Mouse (Mus musculus): ENCODE data around the gene Arhgef28.

The Arhgef28 gene

DNA sequence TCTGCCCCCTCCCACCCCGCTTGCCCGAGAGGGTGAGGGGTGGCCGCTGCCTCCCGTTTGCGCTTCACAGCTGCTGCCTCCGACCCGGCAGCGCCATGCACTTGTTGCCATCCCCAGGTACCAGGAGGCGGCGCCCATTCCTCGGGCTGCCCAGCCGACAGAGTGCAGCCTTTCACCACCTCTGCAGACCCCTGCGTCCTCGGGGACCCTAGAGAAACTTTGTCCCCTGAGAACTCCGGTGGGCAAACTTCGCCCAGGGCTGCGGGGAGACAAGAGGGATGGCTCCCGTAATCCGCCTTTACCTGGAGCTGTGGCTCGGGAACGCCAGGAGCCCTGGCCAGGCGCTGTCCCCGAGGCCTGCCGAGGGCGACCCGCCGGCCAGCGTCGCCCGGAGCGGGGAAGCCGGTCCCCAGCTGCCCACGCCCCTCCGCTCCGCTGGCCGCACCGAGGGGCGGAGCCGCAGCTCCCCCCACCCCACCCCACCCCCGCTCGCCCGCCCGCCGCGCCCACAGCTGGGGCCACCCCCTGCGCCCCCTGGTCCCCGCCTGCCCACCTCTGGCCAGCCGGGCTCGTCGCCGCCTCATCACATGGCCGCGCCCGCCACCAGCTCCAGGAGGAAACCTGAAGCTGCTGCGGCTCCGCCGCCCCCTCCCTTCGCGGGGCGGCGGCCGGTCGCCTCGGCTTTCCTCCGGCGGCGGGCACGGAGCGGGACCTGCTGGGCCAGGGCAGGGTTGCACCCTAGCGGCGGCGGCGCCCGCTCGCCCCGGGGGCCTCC lies at the start of gene Arhgef28:
Gene Arhgef28, minus strand, starts transcription at position 669 of the 775 bp plus-strand sequence.
- peak; percentile 42 for DNase-seq (ENCODE audit: low read depth, low spot score)

DNA sequence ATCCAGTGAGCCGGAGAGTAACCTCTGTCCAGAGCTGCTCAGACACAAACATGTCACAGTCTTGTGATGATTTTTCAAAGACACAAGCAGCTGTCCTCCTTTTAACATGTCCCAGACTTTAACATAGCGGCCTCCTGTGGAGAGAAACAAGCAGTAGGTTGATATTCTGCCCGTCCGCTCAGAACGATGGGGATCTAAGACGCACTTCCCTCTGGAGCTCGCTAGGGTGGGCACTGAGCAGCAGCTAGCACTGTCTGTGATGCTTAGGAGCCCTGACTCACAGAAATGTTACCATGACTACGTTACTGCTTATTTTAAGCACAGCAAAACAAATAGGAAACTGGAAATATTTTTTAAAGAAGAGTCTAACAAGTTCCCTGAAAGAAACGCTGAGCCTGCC lies 48.7 kb upstream of the Arhgef28 start:
- no peak for DNase-seq (ENCODE audit: low read depth, low spot score)

DNA sequence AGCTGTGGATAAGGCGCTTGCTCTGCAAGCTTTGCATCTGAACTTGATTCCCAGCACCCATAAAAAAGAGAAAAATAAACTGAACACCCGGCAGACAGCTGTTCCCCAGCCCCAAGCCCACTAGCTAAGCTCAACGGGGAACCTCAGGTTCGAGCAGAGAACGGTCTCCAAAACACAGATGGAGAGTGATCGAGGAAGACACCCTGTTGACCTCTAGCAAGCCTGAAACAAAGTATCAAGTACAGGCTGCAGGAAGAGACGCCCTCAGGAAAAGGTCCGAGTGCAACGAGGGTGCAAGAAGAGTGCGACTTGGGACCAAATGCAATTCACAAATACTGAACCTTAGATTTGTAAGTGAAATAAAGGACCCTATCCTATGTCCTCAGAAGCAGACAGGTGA lies 43.4 kb upstream of the Arhgef28 start:
- no peak for DNase-seq (ENCODE audit: low read depth, low spot score)

- no peak for DNase-seq (ENCODE audit: low read depth, low spot score)
These were observed 39.1 kb upstream of the Arhgef28 start for GRCm38 (mm10) chr13:98245386-98245785.

- no peak for DNase-seq (ENCODE audit: low read depth, low spot score)
These were observed 38.5 kb upstream of the Arhgef28 start for GRCm38 (mm10) chr13:98244571-98245350.

DNA sequence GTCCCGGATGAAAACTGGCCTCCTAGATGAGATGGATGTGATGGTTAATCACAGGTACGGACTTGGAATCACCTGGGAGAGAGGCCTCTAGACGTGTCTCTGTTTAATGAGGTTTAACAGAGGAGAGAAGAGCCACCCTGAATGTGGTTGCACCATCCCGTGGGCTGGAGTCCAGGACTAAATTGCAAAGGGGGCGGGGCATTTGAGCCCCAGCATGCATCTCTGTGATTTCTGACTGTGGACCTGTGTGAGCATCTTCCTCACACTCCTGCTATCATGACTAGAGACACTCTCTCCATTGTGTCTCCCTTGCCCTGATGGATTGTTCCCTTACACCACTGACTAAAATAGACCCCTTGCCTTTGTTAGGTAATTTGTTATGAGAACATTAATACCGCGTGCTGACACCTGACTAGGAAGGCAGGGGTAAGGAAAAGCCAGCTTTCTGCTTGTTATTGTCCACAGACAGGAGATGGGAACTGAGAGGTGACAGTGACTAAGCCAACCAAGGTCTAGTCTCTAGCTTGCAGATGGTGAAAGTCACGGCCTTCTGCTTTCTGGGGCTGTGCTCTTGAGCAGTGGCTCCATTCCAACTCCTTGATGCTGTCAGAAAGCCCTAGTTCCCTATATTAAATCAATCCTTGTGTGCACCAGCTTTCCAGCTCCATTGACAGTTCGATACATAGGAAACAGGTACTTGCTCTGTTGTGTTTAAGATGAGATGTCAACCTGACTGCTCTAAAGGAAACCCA lies 35.5 kb upstream of the Arhgef28 start:
- no peak for DNase-seq (ENCODE audit: low read depth, low spot score)

DNA sequence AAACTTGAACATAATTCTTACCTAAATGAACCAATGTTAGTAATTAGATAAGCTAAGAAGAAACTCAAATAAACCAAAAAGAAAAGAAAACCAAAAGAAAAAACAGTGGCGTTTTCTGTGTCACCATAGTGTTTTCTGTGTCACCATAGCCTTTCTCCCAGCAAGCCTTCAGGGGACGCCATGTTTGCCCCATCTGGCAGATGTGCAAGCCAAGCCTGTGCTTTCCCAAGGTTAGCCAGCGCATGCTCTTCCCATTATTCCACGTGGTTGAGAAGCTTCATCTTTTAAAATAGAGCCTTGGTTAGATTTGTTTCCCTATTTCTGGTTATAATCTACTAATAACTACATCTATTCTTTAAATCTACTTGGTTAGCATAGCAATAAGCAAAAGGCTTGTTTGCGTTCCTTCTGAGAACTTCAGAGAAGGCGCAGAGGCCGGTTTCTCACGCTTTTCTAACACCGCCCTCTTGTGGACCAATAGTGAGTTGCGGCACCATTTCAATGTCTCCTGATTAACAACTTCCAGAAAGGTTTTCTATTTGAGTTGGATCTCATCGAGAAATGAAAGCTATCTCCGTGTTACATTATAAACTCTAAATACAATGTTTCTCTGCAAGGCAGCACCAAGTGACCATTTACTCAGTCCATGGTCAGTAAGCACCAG lies 33.9 kb upstream of the Arhgef28 start:
- DNase-seq (ENCODE audit: low read depth, low spot score) = no peak

- no peak for DNase-seq (ENCODE audit: low read depth, low spot score)
These were observed 29.2 kb upstream of the Arhgef28 start for GRCm38 (mm10) chr13:98235451-98235850.

- no peak for DNase-seq (ENCODE audit: low read depth, low spot score)
These were observed 24.3 kb upstream of the Arhgef28 start for GRCm38 (mm10) chr13:98230511-98230910.

GRCm38 (mm10) chr13:98226225-98226624 lies 20.0 kb upstream of the Arhgef28 start:
- DNase-seq (ENCODE audit: low read depth, low spot score) = no peak

- no peak for DNase-seq (ENCODE audit: low read depth, low spot score)
These were observed 16.6 kb upstream of the Arhgef28 start for GRCm38 (mm10) chr13:98222848-98223247.

DNA sequence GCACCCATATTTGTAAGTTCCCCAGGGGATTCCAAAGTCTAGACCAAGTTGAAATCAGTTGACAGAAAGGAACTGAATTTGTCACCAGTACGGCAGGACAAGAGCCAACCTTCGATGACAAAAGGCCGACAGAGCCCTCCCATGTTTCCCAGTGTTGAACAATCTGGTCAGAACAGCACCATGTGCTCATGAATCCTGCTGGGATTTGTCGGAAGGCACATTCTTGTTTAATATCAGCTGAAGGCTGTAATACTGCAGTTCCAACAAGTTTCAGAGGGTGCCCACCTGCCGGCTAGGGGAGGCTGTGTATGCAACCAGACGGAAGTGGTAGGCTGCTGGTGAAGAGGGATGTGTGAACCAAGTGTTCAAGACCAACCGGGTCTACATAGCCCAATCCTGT lies 3.9 kb upstream of the Arhgef28 start:
- DNase-seq (ENCODE audit: low read depth, low spot score) = no peak

DNA sequence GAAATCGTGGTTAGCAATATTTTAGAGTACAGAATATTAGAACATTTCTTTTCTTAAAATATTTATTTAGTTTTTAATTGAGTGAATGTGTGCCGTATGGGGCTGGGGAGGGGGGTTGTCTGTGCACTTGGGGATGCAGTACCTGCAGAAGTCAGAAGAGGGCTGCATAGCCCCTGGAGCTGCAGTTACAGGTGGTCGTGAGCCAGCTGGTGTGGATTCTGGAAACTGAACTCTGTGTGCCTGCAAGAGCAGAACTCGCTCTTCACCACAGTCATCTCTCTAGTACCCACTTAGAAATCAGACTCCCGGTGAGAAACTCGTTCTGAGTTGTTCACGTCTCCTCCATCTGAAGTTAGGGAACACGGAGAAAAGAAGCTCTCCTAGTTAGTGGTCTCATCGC lies 2.6 kb upstream of the Arhgef28 start:
- no peak for DNase-seq (ENCODE audit: low read depth, low spot score)

GRCm38 (mm10) chr13:98206546-98206870 lies 269 bp upstream of the Arhgef28 start:
- no peak for DNase-seq (ENCODE audit: low read depth, low spot score)

DNA sequence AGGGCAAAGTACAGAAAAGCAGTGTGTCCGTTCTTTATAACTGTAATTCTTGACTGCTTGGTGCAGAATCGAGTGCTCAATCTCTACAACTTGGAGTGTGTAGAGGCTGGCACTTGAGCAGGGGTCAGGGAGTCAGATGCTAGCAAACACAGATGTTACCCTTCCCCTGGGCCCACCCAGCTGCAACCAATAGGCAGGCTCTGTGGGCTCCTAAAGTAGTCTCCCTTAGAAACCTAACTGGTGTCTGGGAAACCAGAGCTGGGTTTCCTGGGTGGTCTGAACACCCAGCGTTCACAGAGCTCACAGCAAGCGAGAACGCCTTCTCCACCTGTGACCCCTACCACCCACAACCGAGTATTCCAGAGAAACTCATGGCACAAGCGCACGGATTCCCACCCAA lies 1.1 kb downstream of the Arhgef28 start:
- DNase-seq (ENCODE audit: low read depth, low spot score) = no peak

- no peak for DNase-seq (ENCODE audit: low read depth, low spot score)
These were observed 1.9 kb downstream of the Arhgef28 start for GRCm38 (mm10) chr13:98204371-98204770.

GRCm38 (mm10) chr13:98201436-98201835 lies 4.8 kb downstream of the Arhgef28 start:
- DNase-seq (ENCODE audit: low read depth, low spot score) = no peak

GRCm38 (mm10) chr13:98192596-98192995 lies 13.6 kb downstream of the Arhgef28 start:
- DNase-seq (ENCODE audit: low read depth, low spot score) = no peak

- DNase-seq (ENCODE audit: low read depth, low spot score) = no peak
These were observed 17.7 kb downstream of the Arhgef28 start for GRCm38 (mm10) chr13:98188500-98188899.

GRCm38 (mm10) chr13:98187904-98188303 lies 18.3 kb downstream of the Arhgef28 start:
- DNase-seq (ENCODE audit: low read depth, low spot score) = no peak

- no peak for DNase-seq (ENCODE audit: low read depth, low spot score)
These were observed 20.1 kb downstream of the Arhgef28 start for GRCm38 (mm10) chr13:98186179-98186578.

DNA sequence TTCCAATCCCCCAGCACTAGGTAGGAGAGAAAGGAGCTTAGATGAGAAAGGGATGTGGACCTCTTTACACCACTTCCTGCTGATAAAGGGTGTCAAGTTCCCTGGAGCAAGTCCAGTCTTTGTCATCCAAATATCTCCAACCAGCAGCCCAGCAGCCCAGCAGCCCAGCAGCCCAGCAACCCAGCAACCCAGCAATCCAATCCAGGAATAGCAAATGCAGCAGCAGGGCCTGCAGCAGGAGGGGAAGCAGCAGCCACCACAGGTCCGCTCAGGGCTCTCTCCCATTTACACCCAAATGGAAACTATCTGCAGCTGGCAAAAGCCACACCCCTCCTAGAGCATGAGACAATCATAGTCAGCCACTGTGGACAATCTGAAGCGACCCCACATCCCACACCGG lies 21.6 kb downstream of the Arhgef28 start:
- DNase-seq (ENCODE audit: low read depth, low spot score) = no peak
